Mouse (Mus musculus) MEL (cell line): ENCODE results near the gene Pcbp3. TPM values are rescaled to one million over a fixed set of nuclear protein-coding genes. Genes with fewer than 3 reads are reported as not detected.

Source experiments
- DNase-seq: peaks from one replicate; pipeline ENCODE4 v3.0.0; 2011; ENCODE audit warnings: low read depth, low spot score
- H3K27ac ChIP-seq: 2 replicates; pipeline ENCODE4 v1.5.1; 2012; ENCODE audit warnings: low read depth, mild to moderate bottlenecking, control low read depth, low read length, moderate library complexity; ENCODE audit not compliant: control insufficient read depth
- H3K27me3 ChIP-seq, 2 experiments: fragments of 150-350 bp in 1 of 2; sonication (generic) in 1 of 2; 2 replicates each; pipeline ENCODE4 v1.6.1; 2012; ENCODE audit warnings: low read length in 2 of 2, mild to moderate bottlenecking in 2 of 2, improper control_type of control experiment in 1 of 2, moderate library complexity in 1 of 2; ENCODE audit not compliant: insufficient read depth in 2 of 2, control insufficient read depth in 1 of 2
- H3K36me3 ChIP-seq, 2 experiments: 2 replicates each; pipeline ENCODE4 v1.6.1; 2012 to 2014; ENCODE audit warnings: low read length in 2 of 2, improper control_type of control experiment in 1 of 2, inconsistent platforms in 1 of 2, mild to moderate bottlenecking in 1 of 2; ENCODE audit not compliant: insufficient read depth in 2 of 2, control insufficient read depth in 1 of 2
- H3K4me1 ChIP-seq, 2 experiments: fragments of 150-350 bp in 1 of 2; sonication (generic) in 1 of 2; 2 replicates each; pipeline ENCODE4 v1.6.1; 2012; ENCODE audit warnings: low read length in 2 of 2, improper control_type of control experiment in 1 of 2, mild to moderate bottlenecking in 1 of 2; ENCODE audit not compliant: insufficient read depth in 2 of 2, control insufficient read depth in 1 of 2
- H3K4me3 ChIP-seq, 2 experiments: fragments of 150-350 bp in 1 of 2; sonication (generic) in 1 of 2; 2 replicates each; pipeline ENCODE4 v1.5.1; 2012; ENCODE audit warnings: low read depth in 2 of 2, low read length in 2 of 2, mild to moderate bottlenecking in 2 of 2, moderate library complexity in 2 of 2, control low read depth in 1 of 2, improper control_type of control experiment in 1 of 2; ENCODE audit not compliant: control insufficient read depth in 1 of 2, insufficient read depth in 1 of 2
- H3K79me2 ChIP-seq: 2 replicates; pipeline ENCODE4 v1.6.1; 2012; ENCODE audit warnings: mild to moderate bottlenecking, low read length, moderate library complexity; ENCODE audit not compliant: control insufficient read depth, poor library complexity, insufficient read depth
- H3K9ac ChIP-seq: 2 replicates; pipeline ENCODE4 v1.6.1; 2012; ENCODE audit warnings: low read depth, mild to moderate bottlenecking, control low read depth, low read length, moderate library complexity; ENCODE audit not compliant: control insufficient read depth, poor library complexity, severe bottlenecking
- H3K9me3 ChIP-seq: fragments of 150-350 bp; sonication (generic); replicated peaks from 2 replicates; pipeline ENCODE4 v1.6.1; 2012; ENCODE audit warnings: mild to moderate bottlenecking, low read length, improper control_type of control experiment, moderate library complexity; ENCODE audit not compliant: insufficient read depth
- CHD1 ChIP-seq: IDR thresholded peaks from 2 replicates; pipeline ENCODE4 v1.6.1; 2012; ENCODE audit warnings: low read depth, mild to moderate bottlenecking, inconsistent platforms, low read length, improper control_type of control experiment
- CTCF ChIP-seq, 3 experiments: IDR thresholded peaks in 2 of 3; conservative IDR thresholded peaks in 1 of 3; 2 replicates each; pipeline ENCODE4 v1.5.1; 2011 to 2012; ENCODE audit warnings: low read length in 3 of 3, low read depth in 2 of 3, mild to moderate bottlenecking in 2 of 3, improper control_type of control experiment in 1 of 3, inconsistent platforms in 1 of 3, mixed read lengths in 1 of 3, moderate library complexity in 1 of 3; ENCODE audit not compliant: control insufficient read depth in 1 of 3, insufficient read depth in 1 of 3, poor library complexity in 1 of 3, severe bottlenecking in 1 of 3
- ELF1 ChIP-seq: IDR thresholded peaks from 2 replicates; pipeline ENCODE4 v1.6.1; 2014; ENCODE audit warnings: low read depth, mild to moderate bottlenecking, inconsistent platforms, low read length, improper control_type of control experiment, moderate library complexity
- GATA1 ChIP-seq: IDR thresholded peaks from 2 replicates; pipeline ENCODE4 v1.6.1; 2011; ENCODE audit warnings: low read depth, low read length, improper control_type of control experiment
- JUND ChIP-seq: IDR thresholded peaks from 2 replicates; pipeline ENCODE4 v1.6.1; 2011; ENCODE audit warnings: low read depth, mild to moderate bottlenecking, improper control_type of control experiment, low read length
- MXI1 ChIP-seq: IDR thresholded peaks from 2 replicates; pipeline ENCODE4 v1.6.1; 2011; ENCODE audit warnings: mild to moderate bottlenecking, low read depth, low read length, improper control_type of control experiment
- MYC ChIP-seq: IDR thresholded peaks from 2 replicates; pipeline ENCODE4 v1.6.1; 2011; ENCODE audit warnings: low read depth, mild to moderate bottlenecking, low read length, improper control_type of control experiment, moderate library complexity
- NRF1 ChIP-seq: IDR thresholded peaks from 2 replicates; pipeline ENCODE4 v1.6.1; 2014; ENCODE audit warnings: low read depth, mild to moderate bottlenecking, inconsistent platforms, low read length, improper control_type of control experiment, moderate library complexity; ENCODE audit not compliant: poor library complexity, insufficient read depth, severe bottlenecking
- POLR2AphosphoS5 ChIP-seq: IDR thresholded peaks from 2 replicates; pipeline ENCODE4 v1.6.1; 2012; ENCODE audit warnings: low read depth, borderline replicate concordance, mild to moderate bottlenecking, inconsistent platforms, low read length, moderate library complexity, mixed read lengths
- SIN3A ChIP-seq: IDR thresholded peaks from 2 replicates; pipeline ENCODE4 v1.6.1; 2012; ENCODE audit warnings: low read length, improper control_type of control experiment, inconsistent platforms
- TBP ChIP-seq: IDR thresholded peaks from 2 replicates; pipeline ENCODE4 v1.8.0; 2011; ENCODE audit warnings: low read depth, low read length, improper control_type of control experiment
- ZC3H11A ChIP-seq: IDR thresholded peaks from 2 replicates; pipeline ENCODE4 v1.6.1; 2012; ENCODE audit warnings: low read depth, mild to moderate bottlenecking, inconsistent platforms, low read length, improper control_type of control experiment
- ZKSCAN1 ChIP-seq: IDR thresholded peaks from 2 replicates; pipeline ENCODE4 v1.6.1; 2012; ENCODE audit warnings: low read depth, mild to moderate bottlenecking, inconsistent platforms, low read length, improper control_type of control experiment, moderate library complexity
- ZMIZ1 ChIP-seq: IDR thresholded peaks from 2 replicates; pipeline ENCODE4 v1.6.1; 2012; ENCODE audit warnings: low read depth, mild to moderate bottlenecking, inconsistent platforms, low read length, improper control_type of control experiment, moderate library complexity
- polyA plus RNA-seq, 2 experiments: library from polyadenylated mRNA; stranded (reverse) in 1 of 2; unstranded in 1 of 2; fragments of >175 nt in 1 of 2; fragments of >200 nt in 1 of 2; gene quantifications; 2 replicates each; pipeline versions ENCODE4 v1.2.1 to v1.2.4; 2012; ENCODE audit warnings: low replicate concordance in 2 of 2, low read depth in 1 of 2; ENCODE audit not compliant: insufficient read length in 2 of 2, insufficient read depth in 1 of 2, missing spikeins in 1 of 2
- total RNA-seq: library from RNA; depleted of rRNA; stranded (reverse); fragments of 300-350 nt; gene quantifications from 2 replicates; pipeline ENCODE4 v1.2.3, GENCODE M21; 2012

Gene Pcbp3
- total and polyA plus RNA-seq, 3 experiments = 1.1 to 3.3 TPM; not detected in 1

DNA sequence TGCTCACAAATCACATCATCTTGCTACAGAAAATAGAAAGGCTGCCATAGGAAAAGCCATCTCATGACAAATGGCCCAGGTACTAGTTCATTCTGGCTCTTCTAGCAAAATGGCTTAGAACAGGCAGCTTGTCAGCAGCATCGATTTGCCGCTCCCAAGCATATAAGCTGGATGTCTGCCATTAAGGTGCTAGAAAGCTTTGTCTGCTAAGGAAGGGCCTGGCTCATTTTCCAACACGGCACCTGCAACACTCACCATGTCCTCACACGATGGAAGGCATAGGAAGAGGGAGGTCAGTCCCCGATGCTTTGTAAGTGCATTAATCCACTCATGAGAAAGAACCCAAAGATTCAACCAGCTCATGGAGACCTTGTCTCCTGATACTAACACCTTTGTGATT is 182.5 kb downstream of the Pcbp3 start:
- Histone ChIP-seq H3K9me3 (no peaks in the 10 kb centered on the region), H3K27ac (no peak overlapping the region), H3K9ac (no peak overlapping the region), H3K4me1 (no peaks in the 10 kb centered on the region), H3K79me2 (no peaks in the 10 kb centered on the region), H3K36me3 (no peaks in the 10 kb centered on the region), H3K4me3 (no peak overlapping the region), H3K27me3 (peaks cover 0 to 4% of the 10 kb centered on the region in 2 experiments; a peak in 3 of 4 replicates)
- no peak for DNase-seq
- TF ChIP-seq SIN3A = no peak

- no peaks in the 10 kb centered on the region for H3K79me2 ChIP-seq
- no peaks in the 10 kb centered on the region for H3K4me1 ChIP-seq
- no peaks in the 10 kb centered on the region for H3K36me3 ChIP-seq
- TF ChIP-seq MYC (no peak), POLR2AphosphoS5 (no peak), GATA1 (no peak), ZMIZ1 (no peak), MXI1 (no peak), TBP (no peak), ELF1 (no peak), ZKSCAN1 (no peak), NRF1 (no peak), CHD1 (no peak), ZC3H11A (no peak)
- H3K9me3 ChIP-seq = no peaks in the 10 kb centered on the region
- H3K9ac ChIP-seq = no peak overlapping the region
- no peak overlapping the region for H3K27ac ChIP-seq
- DNase-seq = no peak
- H3K4me3 ChIP-seq = no peak overlapping the region
- H3K27me3 ChIP-seq = no peaks in the 10 kb centered on the region; a peak in 1 of 4 replicates
Observed at GRCm38 (mm10) chr10:76771624-76772023, 190.1 kb downstream of the Pcbp3 start.

GRCm38 (mm10) chr10:76771086-76771485 is 190.6 kb downstream of the Pcbp3 start:
- DNase-seq = no peak
- H3K79me2 ChIP-seq = no peaks in the 10 kb centered on the region
- H3K27me3 ChIP-seq = no peaks in the 10 kb centered on the region; a peak in 1 of 4 replicates
- no peak overlapping the region for H3K4me3 ChIP-seq
- TF ChIP-seq ZC3H11A = no peak
- no peak for TF ChIP-seq ZMIZ1
- no peak for TF ChIP-seq JUND
- no peak for TF ChIP-seq CTCF (IDR thresholded peaks at IDR 0.05 in 2 of 3, conservative IDR thresholded peaks at IDR 0.05 in 1 of 3; ENCODE audit: control insufficient read depth in 1 of 3, insufficient read depth in 1 of 3, low read depth in 2 of 3, low read length in 3 of 3, poor library complexity in 1 of 3, severe bottlenecking in 1 of 3)
- no peak overlapping the region for H3K9ac ChIP-seq
- no peaks in the 10 kb centered on the region for H3K4me1 ChIP-seq
- no peaks in the 10 kb centered on the region for H3K9me3 ChIP-seq
- H3K27ac ChIP-seq = no peak overlapping the region
- no peaks in the 10 kb centered on the region for H3K36me3 ChIP-seq
